Mouse (Mus musculus): Measurements from ENCODE around the gene Furin.

DNA sequence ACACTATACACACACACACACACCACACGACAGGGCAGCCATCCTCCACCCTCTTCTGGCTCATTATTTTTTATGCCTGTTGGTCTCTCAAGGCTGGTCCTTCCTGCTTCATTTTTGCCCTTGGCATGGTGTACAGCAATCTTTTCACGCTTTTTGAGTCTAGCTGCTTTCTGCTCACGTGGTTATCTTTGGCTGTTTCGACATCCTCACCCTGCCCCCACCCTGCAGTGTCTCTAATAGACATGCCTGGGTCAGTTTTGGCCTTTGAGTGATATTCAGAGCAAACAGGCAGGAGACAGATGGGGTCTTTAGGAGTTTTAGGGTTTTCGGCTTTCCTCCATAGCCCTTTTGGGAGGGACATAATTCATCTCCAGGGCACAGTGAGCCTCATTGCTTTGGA is 58.4 kb downstream of the Furin start:
- TF ChIP-seq GATA1 (IDR thresholded peaks at IDR 0.05; ENCODE audit: borderline replicate concordance, low read length) (no peak), FLI1 (IDR thresholded peaks at IDR 0.05; ENCODE audit: low read length) (no peak)

Measured in megakaryocyte, embryonic 14.5 days (primary cell).